Mouse (Mus musculus) spleen, adult 2 months (tissue): ENCODE measurements around the gene Gm5800.

Experiments used
- CTCF ChIP-seq: fragments of 200-500 bp; IDR thresholded peaks from 2 replicates; pipeline ENCODE4 v1.5.1; 2011; ENCODE audit warnings: mild to moderate bottlenecking, inconsistent platforms; ENCODE audit not compliant: insufficient read depth, insufficient read length, insufficient replicate concordance; ENCODE audit errors: extremely low read depth
- POLR2A ChIP-seq: fragments of 200-500 bp; IDR thresholded peaks from 2 replicates; pipeline ENCODE4 v1.6.1; 2011; ENCODE audit warnings: low read depth, low read length, inconsistent platforms

DNA sequence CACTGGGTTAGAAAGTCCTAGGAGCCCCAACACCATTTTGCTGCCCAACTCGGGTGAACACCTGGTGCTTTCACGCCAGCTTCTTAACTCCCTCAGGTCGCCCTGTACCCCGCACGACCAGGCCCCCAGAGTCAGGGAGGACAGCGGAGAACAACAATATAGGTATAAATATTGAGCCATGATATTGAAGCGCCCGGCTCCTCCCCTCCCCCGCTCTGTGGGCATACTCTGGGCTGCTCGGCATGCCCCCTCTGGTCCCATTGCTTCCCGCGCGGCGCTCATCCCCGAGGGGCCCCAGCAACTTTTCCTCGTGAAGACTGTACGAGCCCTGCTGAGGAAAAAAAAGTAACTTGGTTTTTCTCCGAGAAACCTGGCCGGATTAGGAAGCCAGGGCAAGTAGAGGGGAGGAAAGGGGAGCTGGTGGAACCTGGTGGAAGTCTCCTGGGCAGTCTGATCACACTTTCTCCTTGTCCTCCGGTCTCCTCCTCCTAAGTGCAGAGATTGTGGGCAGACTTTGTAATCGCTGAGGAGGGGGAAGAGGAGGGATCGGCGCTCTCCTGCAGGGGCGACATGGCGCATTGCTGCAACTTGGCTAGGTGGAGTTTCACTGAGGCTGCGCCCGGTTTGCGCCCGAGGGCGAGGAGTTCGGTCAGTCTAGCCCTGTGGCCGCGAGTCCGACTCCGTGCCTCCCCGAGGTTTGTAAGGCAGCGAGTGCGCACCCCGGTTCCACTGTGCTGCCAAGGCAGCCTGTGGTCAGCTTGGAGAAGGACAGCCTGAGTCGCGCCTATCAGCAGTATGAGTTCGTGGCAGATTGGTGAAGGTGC is 23.6 kb upstream of the Gm5800 start:
- TF ChIP-seq CTCF (no peak), POLR2A (no peak)
